In genomic region chr5:137553898-137554297, GRCm38 (mm10) we compare ENCODE assay signal across 11 mouse cellular contexts. TPM values are rescaled to one million over a fixed set of nuclear protein-coding genes. Genes with fewer than 3 reads are reported as not detected.
DNase-seq lines count a peak whose midpoint lies in the region; ATAC-seq and TF ChIP-seq lines count a peak whose summit lies in the region.
"Had no signal": no experiment of that assay in that cellular context is flagged by ENCODE, and none has a peak within 500 bp of the region (broad histone marks: within the 10 kb centered on the region; RNA-seq: fewer than 3 reads in every experiment).

No protein-coding gene starts in this region.

- peak overlapping the region; percentile 55 for H3K9ac ChIP-seq in forebrain, embryonic 12.5 days
- H3K9ac ChIP-seq in stomach, embryonic 14.5 days (replicated peaks; ENCODE audit: low read depth, low read length), result no peak overlapping the region

- peak overlapping the region; percentile 50 for H3K4me2 ChIP-seq in forebrain, embryonic 12.5 days
- no peak overlapping the region for H3K4me2 ChIP-seq in stomach, embryonic 14.5 days (replicated peaks; ENCODE audit: low read depth, low read length)

- peaks cover 26% of the 10 kb centered on the region for H3K27me3 ChIP-seq in forebrain, embryonic 12.5 days
- peaks cover 19% of the 10 kb centered on the region for H3K27me3 ChIP-seq in limb, embryonic 10.5 days (ENCODE audit: low read depth, poor library complexity, severe bottlenecking)
- H3K27me3 ChIP-seq in stomach, embryonic 14.5 days (ENCODE audit: control insufficient read depth, insufficient read depth, low read length), result no peaks in the 10 kb centered on the region

- TF ChIP-seq CTCF in left cerebral cortex, adult 2 months (IDR thresholded peaks at IDR 0.05), result no peak

- H3K4me1 ChIP-seq in forebrain, embryonic 12.5 days, result peaks cover 14% of the 10 kb centered on the region
- peaks cover 8% of the 10 kb centered on the region; the same call in 1 of the 2 replicates for H3K4me1 ChIP-seq in limb, embryonic 10.5 days
- no peaks in the 10 kb centered on the region for H3K4me1 ChIP-seq in stomach, embryonic 14.5 days (ENCODE audit: control insufficient read depth, insufficient read depth, low read length)

- peak; percentile 4; the same call in 1 of the 2 replicates for ATAC-seq in forebrain, embryonic 12.5 days (ENCODE audit: low FRiP score)
- ATAC-seq in stomach, embryonic 14.5 days (ENCODE audit: insufficient number of reproducible peaks, insufficient read depth, low FRiP score, low read depth), result no peak

- H3K9me3 ChIP-seq in forebrain, embryonic 12.5 days, result no peaks in the 10 kb centered on the region
- no peaks in the 10 kb centered on the region for H3K9me3 ChIP-seq in limb, embryonic 10.5 days (replicated peaks)
- no peaks in the 10 kb centered on the region for H3K9me3 ChIP-seq in stomach, embryonic 14.5 days (ENCODE audit: control insufficient read depth, low read depth, low read length)

- no peak for DNase-seq in left cerebral cortex, adult 2 months (ENCODE audit: extremely low spot score in 1 of 2, low spot score in 2 of 2)
- no peak for DNase-seq in left cerebral cortex, adult 9 months (ENCODE audit: low spot score in 2 of 2)
- DNase-seq in limb, embryonic 10.5 days (ENCODE audit: low spot score), result no peak
- no peak for DNase-seq in urinary bladder, postnatal 36 days (ENCODE audit: low spot score in 2 of 2)
- no peak for DNase-seq in kidney, postnatal 36 days
- no peak for DNase-seq in layer of hippocampus, postnatal 25 days (ENCODE audit: extremely low spot score in 1 of 2, low spot score in 1 of 2)

- H3K27ac ChIP-seq in left cerebral cortex, adult 2 months, result peak overlapping the region; percentile 86
- no peak overlapping the region for H3K27ac ChIP-seq in forebrain, embryonic 12.5 days
- H3K27ac ChIP-seq in limb, embryonic 10.5 days, result no peak overlapping the region
- no peak overlapping the region for H3K27ac ChIP-seq in stomach, embryonic 14.5 days (ENCODE audit: low read length)

- no peaks in the 10 kb centered on the region for H3K36me3 ChIP-seq in forebrain, embryonic 12.5 days (replicated peaks)
- no peaks in the 10 kb centered on the region for H3K36me3 ChIP-seq in limb, embryonic 10.5 days
- no peaks in the 10 kb centered on the region for H3K36me3 ChIP-seq in stomach, embryonic 14.5 days (ENCODE audit: control insufficient read depth, insufficient read depth, low read length)

- 56% methylated on average over 11 of the region's 11 CpGs for WGBS in forebrain, embryonic 12.5 days
- 47% methylated on average over 11 of the region's 11 CpGs for WGBS in limb, embryonic 10.5 days
- 41% methylated on average over 11 of the region's 11 CpGs for WGBS in stomach, embryonic 14.5 days

- intact Hi-C loops in left cerebral cortex, adult 2 months (cut with DNase I), result loop anchor here (1.0 kb wide), 1 partner anchor 21 kb away; the partner anchor contains the start of genes Epo and Gnb2

- peak overlapping the region; percentile 80 for H3K4me3 ChIP-seq in left cerebral cortex, adult 2 months
- H3K4me3 ChIP-seq in forebrain, embryonic 12.5 days (replicated peaks), result peak overlapping the region; percentile 53
- H3K4me3 ChIP-seq in limb, embryonic 10.5 days, result peak overlapping the region; percentile 23; the same call in 1 of the 2 replicates
- 0 out of 2 replicates have a peak overlapping the region, but pooled peaks have one; percentile 15 for H3K4me3 ChIP-seq in stomach, embryonic 14.5 days (ENCODE audit: low read depth, low read length)

RNA-seq across cellular contexts. Expression of gene Actl6b, which starts 0.6 kb away (rescaled TPM):
- total RNA-seq in left cerebral cortex, adult 2 months (2021), result 100 to 1,000 TPM; 103 to 111 TPM
- polyA plus RNA-seq in forebrain, embryonic 12.5 days (2016; fragmentation: Nextera tagmentation; extraction: Ambion mirVana), result 76.1 and 80.3 TPM in 2 replicates
- not detected in 2 replicates for polyA plus RNA-seq in limb, embryonic 10.5 days (2016; fragmentation: Nextera tagmentation; extraction: Ambion mirVana)
- 6.7 and 7.3 TPM in 2 replicates for polyA plus RNA-seq in stomach, embryonic 14.5 days (2014; fragmentation: Nextera tagmentation; extraction: Ambion mirVana)
- total RNA-seq in layer of hippocampus, postnatal 25 days (2021), result 100 to 1,000 TPM; 129 to 132 TPM
- total RNA-seq: gastrocnemius, postnatal 14 days had no signal

RNA-seq across cellular contexts. Expression of gene Tfr2, which starts 15.7 kb away (rescaled TPM):
- 10 to 100 TPM; 13.2 to 14.9 TPM for total RNA-seq in left cerebral cortex, adult 2 months (2021)
- 1.1 and 1.7 TPM in 2 replicates for polyA plus RNA-seq in forebrain, embryonic 12.5 days (2016; fragmentation: Nextera tagmentation; extraction: Ambion mirVana)
- 0.79 and 1.4 TPM in 2 replicates for polyA plus RNA-seq in limb, embryonic 10.5 days (2016; fragmentation: Nextera tagmentation; extraction: Ambion mirVana)
- 0.43 and 0.46 TPM in 2 replicates for polyA plus RNA-seq in stomach, embryonic 14.5 days (2014; fragmentation: Nextera tagmentation; extraction: Ambion mirVana)
- 10 to 100 TPM; 13.3 to 15.8 TPM for total RNA-seq in layer of hippocampus, postnatal 25 days (2021)

RNA-seq across cellular contexts. Expression of gene Gnb2, which starts 20.6 kb away (rescaled TPM):
- 100 to 1,000 TPM; 570 to 583 TPM for total RNA-seq in left cerebral cortex, adult 2 months (2021)
- 411 and 417 TPM in 2 replicates for polyA plus RNA-seq in forebrain, embryonic 12.5 days (2016; fragmentation: Nextera tagmentation; extraction: Ambion mirVana)
- 257 and 295 TPM in 2 replicates for polyA plus RNA-seq in limb, embryonic 10.5 days (2016; fragmentation: Nextera tagmentation; extraction: Ambion mirVana)
- 404 and 443 TPM in 2 replicates for polyA plus RNA-seq in stomach, embryonic 14.5 days (2014; fragmentation: Nextera tagmentation; extraction: Ambion mirVana)
- total RNA-seq in layer of hippocampus, postnatal 25 days (2021), result 100 to 1,000 TPM; 648 to 692 TPM

RNA-seq across cellular contexts. Expression of gene Epo, which starts 20.9 kb away (rescaled TPM):
- total RNA-seq in left cerebral cortex, adult 2 months (2021), result not detected
- 0.38 and 0.47 TPM in 2 replicates for polyA plus RNA-seq in forebrain, embryonic 12.5 days (2016; fragmentation: Nextera tagmentation; extraction: Ambion mirVana)
- 1.5 and 2.4 TPM in 2 replicates for polyA plus RNA-seq in limb, embryonic 10.5 days (2016; fragmentation: Nextera tagmentation; extraction: Ambion mirVana)
- 0.38 TPM in 1 of 2 replicates, not detected in the other for polyA plus RNA-seq in stomach, embryonic 14.5 days (2014; fragmentation: Nextera tagmentation; extraction: Ambion mirVana)
- not detected for total RNA-seq in layer of hippocampus, postnatal 25 days (2021)
- total RNA-seq: adrenal gland, adult 18-20 months; gastrocnemius, postnatal 14 days had no signal
- polyA plus RNA-seq: kidney, adult 2 months had no signal

RNA-seq across cellular contexts. Expression of gene Gigyf1, which starts 35.5 kb away (rescaled TPM):
- 10 to 100 TPM; 58.1 to 59.9 TPM for total RNA-seq in left cerebral cortex, adult 2 months (2021)
- polyA plus RNA-seq in forebrain, embryonic 12.5 days (2016; fragmentation: Nextera tagmentation; extraction: Ambion mirVana), result 18.7 TPM in 2 replicates
- 13.5 and 14.6 TPM in 2 replicates for polyA plus RNA-seq in limb, embryonic 10.5 days (2016; fragmentation: Nextera tagmentation; extraction: Ambion mirVana)
- polyA plus RNA-seq in stomach, embryonic 14.5 days (2014; fragmentation: Nextera tagmentation; extraction: Ambion mirVana), result 16.0 and 16.3 TPM in 2 replicates
- 10 to 100 TPM; 44.8 to 54.9 TPM for total RNA-seq in layer of hippocampus, postnatal 25 days (2021)

Comparison
In these comparisons a context has a peak if more than half of its experiments do, and no peak if none do; other contexts are left out.
1. H3K4me3 ChIP-seq: peak in every context shown above with its lines; median percentile 80 in left cerebral cortex, adult 2 months; 53 in forebrain, embryonic 12.5 days; 23 in limb, embryonic 10.5 days; 15 in stomach, embryonic 14.5 days.